Mouse (Mus musculus) megakaryocyte, embryonic 14.5 days (primary cell): Measurements from ENCODE around the gene Utrn. TPM values are rescaled to one million over a fixed set of nuclear protein-coding genes. Genes with fewer than 3 reads are reported as not detected.

ENCODE experiments used
- H3K27me3 ChIP-seq: replicated peaks from 2 replicates; pipeline ENCODE3; 2012; ENCODE audit warnings: inconsistent platforms
- H3K36me3 ChIP-seq: replicated peaks from 2 replicates; pipeline ENCODE3; 2012; ENCODE audit warnings: low read length, inconsistent platforms, mixed read lengths
- H3K4me1 ChIP-seq: 2 replicates; pipeline ENCODE4 v1.6.1; 2012; ENCODE audit warnings: inconsistent platforms
- H3K4me3 ChIP-seq: replicated peaks from 2 replicates; pipeline ENCODE3; 2012; ENCODE audit warnings: moderate library complexity, mild to moderate bottlenecking, inconsistent platforms
- H3K9me3 ChIP-seq: 2 replicates; pipeline ENCODE4 v1.6.1; 2012; ENCODE audit warnings: inconsistent platforms
- FLI1 ChIP-seq: IDR thresholded peaks from 2 replicates; pipeline ENCODE4 v1.6.1; 2012; ENCODE audit warnings: low read length, inconsistent platforms, mixed read lengths
- GATA1 ChIP-seq: IDR thresholded peaks from 3 replicates; pipeline ENCODE4 v1.6.1; 2012; ENCODE audit warnings: mixed read lengths, low read length, inconsistent platforms, borderline replicate concordance
- polyA plus RNA-seq: library from polyadenylated mRNA; stranded (reverse); fragments of >175 nt; gene quantifications from 2 replicates; pipeline ENCODE4 v1.2.3, GENCODE M21; 2012; ENCODE audit warnings: low replicate concordance; ENCODE audit not compliant: insufficient read depth

Utrn gene
- polyA plus RNA-seq, 1 experiment = 6.1 TPM

- peaks cover 58% of the 10 kb centered on the region for H3K36me3 ChIP-seq
- H3K27me3 ChIP-seq = no peaks in the 10 kb centered on the region
- TF ChIP-seq FLI1 = no peak
- no peak for TF ChIP-seq GATA1
- no peak overlapping the region for H3K4me3 ChIP-seq
- no peaks in the 10 kb centered on the region for H3K9me3 ChIP-seq
- H3K4me1 ChIP-seq = peaks cover 35% of the 10 kb centered on the region
Observed at GRCm38 (mm10) chr10:12848322-12849108, 20.6 kb downstream of the Utrn start.

GRCm38 (mm10) chr10:12842543-12842942, 26.6 kb downstream of the Utrn start:
- H3K36me3 ChIP-seq = peaks cover 34% of the 10 kb centered on the region
- H3K27me3 ChIP-seq = no peaks in the 10 kb centered on the region
- TF ChIP-seq GATA1 (no peak), FLI1 (no peak)
- H3K4me1 ChIP-seq = peaks cover 40% of the 10 kb centered on the region
- H3K4me3 ChIP-seq = peak overlapping the region; percentile 60
- H3K9me3 ChIP-seq = no peaks in the 10 kb centered on the region

- peak overlapping the region; percentile 74 for H3K4me3 ChIP-seq
Observed at GRCm38 (mm10) chr10:12841497-12841896, 27.7 kb downstream of the Utrn start.

GRCm38 (mm10) chr10:12837636-12838035, 31.5 kb downstream of the Utrn start:
- Histone ChIP-seq H3K4me1 (peaks cover 56% of the 10 kb centered on the region), H3K27me3 (no peaks in the 10 kb centered on the region), H3K36me3 (peaks cover 13% of the 10 kb centered on the region), H3K4me3 (no peak overlapping the region), H3K9me3 (no peaks in the 10 kb centered on the region)
- TF ChIP-seq GATA1 (no peak), FLI1 (no peak)

More at GRCm38 (mm10) chr10:12841497-12841896, 27.7 kb downstream of the Utrn start:
- H3K4me1 ChIP-seq = peaks cover 46% of the 10 kb centered on the region
- no peak for TF ChIP-seq GATA1
- no peak for TF ChIP-seq FLI1
- no peaks in the 10 kb centered on the region for H3K9me3 ChIP-seq
- no peaks in the 10 kb centered on the region for H3K27me3 ChIP-seq
- H3K36me3 ChIP-seq = peaks cover 28% of the 10 kb centered on the region

- Histone ChIP-seq H3K4me1 (peaks cover 51% of the 10 kb centered on the region), H3K27me3 (no peaks in the 10 kb centered on the region), H3K36me3 (peaks cover 11% of the 10 kb centered on the region), H3K4me3 (peak overlapping the region; percentile 28), H3K9me3 (no peaks in the 10 kb centered on the region)
- no peak for TF ChIP-seq FLI1
- no peak for TF ChIP-seq GATA1
Observed at GRCm38 (mm10) chr10:12836048-12836816, 32.9 kb downstream of the Utrn start.

GRCm38 (mm10) chr10:12834215-12834614, 35.0 kb downstream of the Utrn start:
- Histone ChIP-seq H3K9me3 (no peaks in the 10 kb centered on the region), H3K36me3 (peaks cover 11% of the 10 kb centered on the region), H3K4me1 (peaks cover 47% of the 10 kb centered on the region), H3K4me3 (no peak overlapping the region), H3K27me3 (no peaks in the 10 kb centered on the region)
- TF ChIP-seq FLI1 = no peak
- no peak for TF ChIP-seq GATA1

- Histone ChIP-seq H3K4me3 (no peak overlapping the region), H3K9me3 (no peaks in the 10 kb centered on the region), H3K36me3 (peaks cover 11% of the 10 kb centered on the region), H3K27me3 (no peaks in the 10 kb centered on the region), H3K4me1 (peaks cover 51% of the 10 kb centered on the region)
- TF ChIP-seq GATA1 (no peak), FLI1 (no peak)
Observed at GRCm38 (mm10) chr10:12832163-12832562, 37.0 kb downstream of the Utrn start.

GRCm38 (mm10) chr10:12827778-12828177, 41.4 kb downstream of the Utrn start:
- Histone ChIP-seq H3K27me3 (no peaks in the 10 kb centered on the region), H3K4me1 (peaks cover 64% of the 10 kb centered on the region), H3K36me3 (peaks cover 13% of the 10 kb centered on the region), H3K4me3 (no peak overlapping the region), H3K9me3 (no peaks in the 10 kb centered on the region)
- TF ChIP-seq GATA1 (no peak), FLI1 (no peak)

- no peak for TF ChIP-seq GATA1
- TF ChIP-seq FLI1 = no peak
- H3K36me3 ChIP-seq = peaks cover 18% of the 10 kb centered on the region
- H3K4me3 ChIP-seq = no peak overlapping the region
- H3K4me1 ChIP-seq = peaks cover 62% of the 10 kb centered on the region
- H3K9me3 ChIP-seq = no peaks in the 10 kb centered on the region
- H3K27me3 ChIP-seq = no peaks in the 10 kb centered on the region
Observed at GRCm38 (mm10) chr10:12827306-12827705, 41.9 kb downstream of the Utrn start.

GRCm38 (mm10) chr10:12826760-12827281, 42.3 kb downstream of the Utrn start:
- no peaks in the 10 kb centered on the region for H3K9me3 ChIP-seq
- peaks cover 58% of the 10 kb centered on the region for H3K4me1 ChIP-seq
- no peaks in the 10 kb centered on the region for H3K27me3 ChIP-seq
- TF ChIP-seq FLI1 = no peak
- TF ChIP-seq GATA1 = no peak
- H3K36me3 ChIP-seq = peaks cover 20% of the 10 kb centered on the region
- H3K4me3 ChIP-seq = peak overlapping the region; percentile 71
